Mouse (Mus musculus): ENCODE data around the gene Gbp7. TPM values are rescaled to one million over a fixed set of nuclear protein-coding genes. Genes with fewer than 3 reads are reported as not detected.
A peak's percentile ranks its signal among the peaks of the same experiment; 100 is the strongest.

The Gbp7 gene
- total and polyA plus RNA-seq, 3 experiments, result 2.5 to 8.1 (median 2.7) TPM

GRCm38 (mm10) chr3:142560296-142560948 lies 30.3 kb downstream of the Gbp7 start:
- Histone ChIP-seq H3K4me1 (ENCODE audit: control insufficient read depth in 1 of 2, insufficient read depth in 2 of 2) (peaks cover 12 to 37% of the 10 kb centered on the region in 2 experiments), H3K4me3 (replicated peaks in 1 of 3; ENCODE audit: low read depth in 2 of 3, low read length in 2 of 3, poor library complexity in 1 of 3) (peak overlapping the region; percentile 55 to 69 (median 64)), H3K9me3 (replicated peaks; ENCODE audit: low read length) (no peaks in the 10 kb centered on the region), H3K79me2 (replicated peaks; ENCODE audit: control insufficient read depth, extremely low read depth, insufficient read depth, poor library complexity, severe bottlenecking) (peaks cover 18% of the 10 kb centered on the region), H3K4me2 (ENCODE audit: insufficient read depth, low read depth, poor library complexity, severe bottlenecking) (peak overlapping the region; percentile 97), H3K9ac (ENCODE audit: insufficient read depth, low read depth) (peak overlapping the region; percentile 78), H3K27me3 (replicated peaks) (no peaks in the 10 kb centered on the region), H3K27ac (ENCODE audit: insufficient read depth, low read depth) (peak overlapping the region; percentile 94), H3K36me3 (replicated peaks in 1 of 2; ENCODE audit: control insufficient read depth in 1 of 2, insufficient read depth in 1 of 2, low read length in 1 of 2) (peaks cover 18 to 27% of the 10 kb centered on the region in 2 experiments)
- in situ Hi-C loops (cut with MboI; ENCODE audit: low pct_ligation_motif_present, low pct_unique_long_range_greater_than_20kb, low sequenced_read_pairs) (loop anchor here (5.0 to 10.0 kb wide), 2 partner anchors 68 to 144 kb away; partner anchors contain the start of genes Gbp5 and Kyat3), dilution Hi-C loops (cut with MboI; ENCODE audit: extremely low pct_ligation_motif_present, extremely low pct_unique_long_range_greater_than_20kb, low sequenced_read_pairs) (no loop called here)
- TF ChIP-seq MAZ (IDR thresholded peaks at IDR 0.05; ENCODE audit: low read depth, low read length) (peak; percentile 88), CHD2 (IDR thresholded peaks at IDR 0.05; ENCODE audit: low read length) (peak; percentile 89), USF1 (IDR thresholded peaks at IDR 0.05; ENCODE audit: low read depth, low read length) (no peak), JUN (IDR thresholded peaks at IDR 0.05; ENCODE audit: insufficient read depth, low read depth, low read length) (peak; percentile 97), PAX5 (IDR thresholded peaks at IDR 0.05; ENCODE audit: low read length) (no peak), RCOR1 (conservative IDR thresholded peaks at IDR 0.05; ENCODE audit: low read depth, low read length) (peak; percentile 98), SIN3A (IDR thresholded peaks at IDR 0.05; ENCODE audit: low read length) (peak; percentile 94), NRF1 (IDR thresholded peaks at IDR 0.05; ENCODE audit: low read depth, low read length) (peak; percentile 21; the same call in 1 of the 2 replicates), BHLHE40 (IDR thresholded peaks at IDR 0.05; ENCODE audit: low read depth, low read length) (peak; percentile 86), MEF2A (IDR thresholded peaks at IDR 0.05; ENCODE audit: borderline replicate concordance, low read depth, low read length) (peak; percentile 90), ELF1 (IDR thresholded peaks at IDR 0.05; ENCODE audit: low read depth, low read length) (peak; percentile 7; the same call in 1 of the 2 replicates), ZC3H11A (IDR thresholded peaks at IDR 0.05; ENCODE audit: low read depth, low read length) (peak; percentile 89), NELFE (IDR thresholded peaks at IDR 0.05; ENCODE audit: low read depth, low read length) (peak; percentile 74), CHD1 (IDR thresholded peaks at IDR 0.05; ENCODE audit: low read depth, low read length) (peak; percentile 94), ETS1 (conservative IDR thresholded peaks at IDR 0.05; ENCODE audit: low read depth, low read length) (peak; percentile 99), HCFC1 (IDR thresholded peaks at IDR 0.05; ENCODE audit: low read depth, low read length) (peak; percentile 29; the same call in 1 of the 2 replicates), GABPA (IDR thresholded peaks at IDR 0.05; ENCODE audit: insufficient replicate concordance, low read depth, low read length) (no peak), TBP (conservative IDR thresholded peaks at IDR 0.05; ENCODE audit: low read depth, low read length) (peak; percentile 52; the same call in 1 of the 2 replicates), IRF4 (IDR thresholded peaks at IDR 0.05; ENCODE audit: low read depth, low read length) (peak; percentile 100), ZKSCAN1 (IDR thresholded peaks at IDR 0.05; ENCODE audit: borderline replicate concordance, low read depth, low read length) (no peak), UBTF (IDR thresholded peaks at IDR 0.05; ENCODE audit: low read depth, low read length) (0 out of 2 replicates have a peak, but pooled peaks have one; percentile 31), SMC3 (IDR thresholded peaks at IDR 0.05; ENCODE audit: low read depth, low read length) (peak; percentile 100), MAFK (IDR thresholded peaks at IDR 0.05; ENCODE audit: insufficient replicate concordance, low read length) (peak; percentile 64), ZNF384 (IDR thresholded peaks at IDR 0.05; ENCODE audit: low read depth, low read length) (peak; percentile 96), POLR2AphosphoS2 (IDR thresholded peaks at IDR 0.05; ENCODE audit: low read depth, low read length) (peak; percentile 22; the same call in 1 of the 2 replicates), EP300 (IDR thresholded peaks at IDR 0.05; ENCODE audit: low read length) (peak; percentile 99), MAX (IDR thresholded peaks at IDR 0.05; ENCODE audit: low read length) (peak; percentile 88; the same call in 1 of the 2 replicates), CTCF (conservative IDR thresholded peaks at IDR 0.05 in 1 of 2, IDR thresholded peaks at IDR 0.05 in 1 of 2; ENCODE audit: low read depth in 2 of 2, low read length in 2 of 2) (peak; percentile 100), USF2 (conservative IDR thresholded peaks at IDR 0.05; ENCODE audit: low read depth, low read length) (no peak; the same call in 1 of the 2 replicates), KAT2A (IDR thresholded peaks at IDR 0.05; ENCODE audit: insufficient replicate concordance, low read length) (no peak), POLR2A (IDR thresholded peaks at IDR 0.05; ENCODE audit: low read depth, low read length) (peak; percentile 72), ZMIZ1 (IDR thresholded peaks at IDR 0.05; ENCODE audit: low read depth, low read length) (peak; percentile 68), RAD21 (IDR thresholded peaks at IDR 0.05; ENCODE audit: low read depth, low read length) (peak; percentile 98), MYC (IDR thresholded peaks at IDR 0.05; ENCODE audit: low read depth, low read length) (peak; percentile 98), MXI1 (IDR thresholded peaks at IDR 0.05; ENCODE audit: low read depth, low read length) (peak; percentile 87), TCF12 (IDR thresholded peaks at IDR 0.05; ENCODE audit: low read depth, low read length) (peak; percentile 92), JUND (conservative IDR thresholded peaks at IDR 0.05; ENCODE audit: low read depth, low read length) (peak; percentile 95), E2F4 (IDR thresholded peaks at IDR 0.05; ENCODE audit: insufficient replicate concordance, low read depth, low read length) (peak; percentile 80; the same call in 1 of the 2 replicates)
- DNase-seq (ENCODE audit: extremely low read depth), result peak; percentile 99
